Mouse (Mus musculus): Measurements from ENCODE around the gene Yrdc. TPM values are rescaled to one million over a fixed set of nuclear protein-coding genes. Genes with fewer than 3 reads are reported as not detected.

The Yrdc gene
- 16.4 and 21.8 TPM in 2 replicates for polyA plus RNA-seq (2015; fragmentation: Nextera tagmentation; extraction: Ambion mirVana)

GRCm38 (mm10) chr4:124850261-124850913 lies at the start of gene Yrdc:
Gene Yrdc (plus strand): TSS chr4:124850679.
- H3K4me2 ChIP-seq, result peak within 1 kb of the TSS; percentile 96
- H3K36me3 ChIP-seq (replicated peaks), result peaks cover 41% of the 10 kb centered on the region
- peaks cover 42% of the 10 kb centered on the region for H3K4me1 ChIP-seq (replicated peaks)
- H3K9me3 ChIP-seq (replicated peaks), result no peaks in the 10 kb centered on the region
- H3K27ac ChIP-seq (replicated peaks), result peak within 1 kb of the TSS; percentile 85
- no peaks in the 10 kb centered on the region for H3K27me3 ChIP-seq
- H3K9ac ChIP-seq, result peak within 1 kb of the TSS; percentile 88
- ATAC-seq (ENCODE audit: insufficient read depth), result peak; percentile 91
- under 1% methylated on average over 86 of the region's 90 CpGs for WGBS (ENCODE audit: insufficient replicate concordance)
- H3K4me3 ChIP-seq (replicated peaks), result peak within 1 kb of the TSS; percentile 99

- Histone ChIP-seq H3K9me3 (replicated peaks) (no peaks in the 10 kb centered on the region), H3K4me2 (peak within 1 kb of the TSS; percentile 96), H3K4me3 (replicated peaks) (peak within 1 kb of the TSS; percentile 87), H3K27ac (replicated peaks) (peak within 1 kb of the TSS; percentile 98), H3K36me3 (replicated peaks) (peaks cover 70% of the 10 kb centered on the region), H3K9ac (peak within 1 kb of the TSS; percentile 94), H3K4me1 (replicated peaks) (peaks cover 46% of the 10 kb centered on the region), H3K27me3 (no peaks in the 10 kb centered on the region)
- ATAC-seq (ENCODE audit: insufficient read depth), result peak; percentile 76
- 4% methylated on average over 21 of the region's 21 CpGs for WGBS (ENCODE audit: insufficient replicate concordance)
Observed at GRCm38 (mm10) chr4:124801552-124802308, 48.7 kb upstream of the Yrdc start, which contains the start of gene Mtf1. Gene Mtf1 (plus strand): TSS chr4:124802104.

- peak; percentile 99 for ATAC-seq (ENCODE audit: insufficient read depth)
- peak overlapping the region; percentile 87 for H3K4me3 ChIP-seq (replicated peaks)
- H3K36me3 ChIP-seq (replicated peaks), result peaks cover 69% of the 10 kb centered on the region
- WGBS (ENCODE audit: insufficient replicate concordance), result under 1% methylated on average over 52 of the region's 53 CpGs
- H3K4me2 ChIP-seq, result peak overlapping the region; percentile 96
- H3K27ac ChIP-seq (replicated peaks), result peak overlapping the region; percentile 98
- peak overlapping the region; percentile 94 for H3K9ac ChIP-seq
- no peaks in the 10 kb centered on the region for H3K27me3 ChIP-seq
- peaks cover 54% of the 10 kb centered on the region for H3K4me1 ChIP-seq (replicated peaks)
- no peaks in the 10 kb centered on the region for H3K9me3 ChIP-seq (replicated peaks)
Observed at GRCm38 (mm10) chr4:124802309-124803260, 47.9 kb upstream of the Yrdc start.

- H3K36me3 ChIP-seq (replicated peaks), result peaks cover 68% of the 10 kb centered on the region
- H3K4me1 ChIP-seq (replicated peaks), result peaks cover 61% of the 10 kb centered on the region
- H3K4me2 ChIP-seq, result peak overlapping the region; percentile 96
- H3K9ac ChIP-seq, result peak overlapping the region; percentile 94
- no peaks in the 10 kb centered on the region for H3K27me3 ChIP-seq
- peak overlapping the region; percentile 87 for H3K4me3 ChIP-seq (replicated peaks)
- ATAC-seq (ENCODE audit: insufficient read depth), result no peak
- WGBS (ENCODE audit: insufficient replicate concordance), result 39% methylated on average over 6 of the region's 6 CpGs
- H3K9me3 ChIP-seq (replicated peaks), result no peaks in the 10 kb centered on the region
- peak overlapping the region; percentile 98 for H3K27ac ChIP-seq (replicated peaks)
Observed at GRCm38 (mm10) chr4:124803406-124803805, 47.1 kb upstream of the Yrdc start.

- Histone ChIP-seq H3K36me3 (replicated peaks) (peaks cover 75% of the 10 kb centered on the region), H3K27ac (replicated peaks) (peak overlapping the region; percentile 10; the same call in 1 of the 2 replicates), H3K9ac (no peak overlapping the region), H3K4me3 (replicated peaks) (no peak overlapping the region), H3K9me3 (replicated peaks) (no peaks in the 10 kb centered on the region), H3K4me2 (no peak overlapping the region), H3K4me1 (replicated peaks) (peaks cover 70% of the 10 kb centered on the region), H3K27me3 (no peaks in the 10 kb centered on the region)
- ATAC-seq (ENCODE audit: insufficient read depth), result peak; percentile 38; the same call in 1 of the 2 replicates
- 59% methylated on average over 5 of the region's 5 CpGs for WGBS (ENCODE audit: insufficient replicate concordance)
Observed at GRCm38 (mm10) chr4:124808511-124808910, 42.0 kb upstream of the Yrdc start.

GRCm38 (mm10) chr4:124809136-124809883 lies 41.2 kb upstream of the Yrdc start:
- 45% methylated on average over 9 of the region's 9 CpGs for WGBS (ENCODE audit: insufficient replicate concordance)
- H3K9me3 ChIP-seq (replicated peaks), result no peaks in the 10 kb centered on the region
- no peak for ATAC-seq (ENCODE audit: insufficient read depth)
- peaks cover 62% of the 10 kb centered on the region for H3K4me1 ChIP-seq (replicated peaks)
- no peak overlapping the region for H3K4me3 ChIP-seq (replicated peaks)
- no peak overlapping the region for H3K9ac ChIP-seq
- no peaks in the 10 kb centered on the region for H3K27me3 ChIP-seq
- no peak overlapping the region for H3K27ac ChIP-seq (replicated peaks)
- peaks cover 74% of the 10 kb centered on the region for H3K36me3 ChIP-seq (replicated peaks)
- peak overlapping the region; percentile 11; the same call in 1 of the 2 replicates for H3K4me2 ChIP-seq

GRCm38 (mm10) chr4:124810056-124810455 lies 40.4 kb upstream of the Yrdc start:
- H3K4me2 ChIP-seq, result no peak overlapping the region
- peaks cover 66% of the 10 kb centered on the region for H3K36me3 ChIP-seq (replicated peaks)
- H3K27me3 ChIP-seq, result no peaks in the 10 kb centered on the region
- WGBS (ENCODE audit: insufficient replicate concordance), result 74% methylated on average over 7 of the region's 7 CpGs
- no peaks in the 10 kb centered on the region for H3K9me3 ChIP-seq (replicated peaks)
- H3K27ac ChIP-seq (replicated peaks), result no peak overlapping the region
- ATAC-seq (ENCODE audit: insufficient read depth), result no peak
- H3K4me3 ChIP-seq (replicated peaks), result no peak overlapping the region
- H3K4me1 ChIP-seq (replicated peaks), result peaks cover 54% of the 10 kb centered on the region
- H3K9ac ChIP-seq, result no peak overlapping the region

- no peak overlapping the region for H3K4me3 ChIP-seq (replicated peaks)
- ATAC-seq (ENCODE audit: insufficient read depth), result no peak
- peaks cover 65% of the 10 kb centered on the region for H3K36me3 ChIP-seq (replicated peaks)
- H3K9ac ChIP-seq, result no peak overlapping the region
- H3K27ac ChIP-seq (replicated peaks), result no peak overlapping the region
- H3K9me3 ChIP-seq (replicated peaks), result no peaks in the 10 kb centered on the region
- peaks cover 40% of the 10 kb centered on the region for H3K4me1 ChIP-seq (replicated peaks)
- no peak overlapping the region for H3K4me2 ChIP-seq
- H3K27me3 ChIP-seq, result no peaks in the 10 kb centered on the region
- WGBS (ENCODE audit: insufficient replicate concordance), result 68% methylated on average over 9 of the region's 9 CpGs
Observed at GRCm38 (mm10) chr4:124811347-124811975, 39.0 kb upstream of the Yrdc start.

GRCm38 (mm10) chr4:124815901-124816300 lies 34.6 kb upstream of the Yrdc start:
- WGBS (ENCODE audit: insufficient replicate concordance), result 87% methylated on average over 11 of the region's 11 CpGs
- H3K9ac ChIP-seq, result no peak overlapping the region
- no peak overlapping the region for H3K4me3 ChIP-seq (replicated peaks)
- H3K27ac ChIP-seq (replicated peaks), result no peak overlapping the region
- H3K4me1 ChIP-seq (replicated peaks), result peaks cover 18% of the 10 kb centered on the region
- ATAC-seq (ENCODE audit: insufficient read depth), result no peak
- no peaks in the 10 kb centered on the region for H3K27me3 ChIP-seq
- H3K9me3 ChIP-seq (replicated peaks), result no peaks in the 10 kb centered on the region
- H3K4me2 ChIP-seq, result no peak overlapping the region
- H3K36me3 ChIP-seq (replicated peaks), result peaks cover 57% of the 10 kb centered on the region

- Histone ChIP-seq H3K4me1 (replicated peaks) (peaks cover 18% of the 10 kb centered on the region), H3K36me3 (replicated peaks) (peaks cover 57% of the 10 kb centered on the region), H3K9me3 (replicated peaks) (no peaks in the 10 kb centered on the region), H3K4me3 (replicated peaks) (no peak overlapping the region), H3K27ac (replicated peaks) (peak overlapping the region; percentile 19; the same call in 1 of the 2 replicates), H3K27me3 (no peaks in the 10 kb centered on the region), H3K9ac (no peak overlapping the region), H3K4me2 (peak overlapping the region; percentile 21; the same call in 1 of the 2 replicates)
- WGBS (ENCODE audit: insufficient replicate concordance), result 12% methylated on average over 6 of the region's 6 CpGs
- ATAC-seq (ENCODE audit: insufficient read depth), result peak; percentile 92
Observed at GRCm38 (mm10) chr4:124817803-124818202, 32.7 kb upstream of the Yrdc start.

Measured in liver, embryonic 15.5 days (tissue).